32 mouse cellular contexts compared by ENCODE assay signal in genomic region chr7:99811661-99812060, GRCm38 (mm10). TPM values are rescaled to one million over a fixed set of nuclear protein-coding genes. Genes with fewer than 3 reads are reported as not detected.
DNase-seq lines count a peak whose midpoint lies in the region; ATAC-seq and TF ChIP-seq lines count a peak whose summit lies in the region.
"Had no signal": no experiment of that assay in that cellular context is flagged by ENCODE, and none has a peak within 500 bp of the region (broad histone marks: within the 10 kb centered on the region; RNA-seq: fewer than 3 reads in every experiment).

No protein-coding gene starts in this region.

- H3K4me3 ChIP-seq in intestine, embryonic 15.5 days (replicated peaks) = no peak overlapping the region
- H3K4me3 ChIP-seq in intestine, postnatal 0 days (ENCODE audit: low read depth, low read length) = no peak overlapping the region
- H3K4me3 ChIP-seq: embryonic facial prominence, embryonic 13.5 days; embryonic facial prominence, embryonic 15.5 days; erythroblast, embryonic 14.5 days; forebrain, embryonic 10.5 days; forebrain, embryonic 12.5 days; forebrain, embryonic 15.5 days had no signal

- H3K27ac ChIP-seq in intestine, embryonic 15.5 days = no peak overlapping the region
- no peak overlapping the region for H3K27ac ChIP-seq in intestine, postnatal 0 days (ENCODE audit: low read depth, low read length)
- H3K27ac ChIP-seq: embryonic facial prominence, embryonic 13.5 days; embryonic facial prominence, embryonic 15.5 days; forebrain, embryonic 10.5 days; forebrain, embryonic 12.5 days; forebrain, embryonic 15.5 days had no signal

- no peak overlapping the region for H3K9ac ChIP-seq in intestine, embryonic 15.5 days
- H3K9ac ChIP-seq in intestine, postnatal 0 days (ENCODE audit: low read depth, low read length) = no peak overlapping the region
- H3K9ac ChIP-seq: embryonic facial prominence, embryonic 13.5 days; embryonic facial prominence, embryonic 15.5 days; forebrain, embryonic 12.5 days; forebrain, embryonic 15.5 days; forebrain, postnatal 0 days had no signal

- intact Hi-C loops in heart, postnatal 25 days (cut with DNase I) = no loop called here

- no peak for TF ChIP-seq CTCF in intestine, postnatal 0 days (IDR thresholded peaks at IDR 0.05; ENCODE audit: low read depth)

- H3K4me1 ChIP-seq in intestine, embryonic 15.5 days (replicated peaks) = no peaks in the 10 kb centered on the region
- H3K4me1 ChIP-seq in intestine, postnatal 0 days (replicated peaks; ENCODE audit: control insufficient read depth, insufficient read depth, low read length) = no peaks in the 10 kb centered on the region
- H3K4me1 ChIP-seq: embryonic facial prominence, embryonic 13.5 days; embryonic facial prominence, embryonic 15.5 days; forebrain, embryonic 10.5 days; forebrain, embryonic 12.5 days; forebrain, embryonic 15.5 days had no signal

- DNase-seq in heart, adult 11 months = peak; percentile 8
- no peak for DNase-seq in heart, postnatal 25 days (ENCODE audit: low spot score)
- DNase-seq in adrenal gland, postnatal 14 days = no peak
- DNase-seq: adrenal gland, adult 8-10 months; adrenal gland, postnatal 25 days; B cell, adult 2 months; cerebellum, adult 11 months; cerebellum, adult 18-20 months; cerebellum, adult 8-10 months; cerebellum, adult 9-11 months; cerebellum, postnatal 14 days; cerebellum, postnatal 36 days; embryo, embryonic 11 days; forebrain, postnatal 0 days had no signal

- peak; percentile 45 for ATAC-seq in intestine, embryonic 15.5 days
- ATAC-seq in intestine, postnatal 0 days = peak; percentile 69
- ATAC-seq: activated CD4-positive, CD25-positive, alpha-beta regulatory T cell, adult 4 months; CD4-positive, CD25-positive, alpha-beta regulatory T cell, adult 4 months; forebrain, embryonic 15.5 days; forebrain, postnatal 0 days; Patski had no signal

- H3K4me2 ChIP-seq in intestine, embryonic 15.5 days (replicated peaks) = no peak overlapping the region
- no peak overlapping the region for H3K4me2 ChIP-seq in intestine, postnatal 0 days (replicated peaks; ENCODE audit: low read depth)
- H3K4me2 ChIP-seq: embryonic facial prominence, embryonic 13.5 days; embryonic facial prominence, embryonic 15.5 days; forebrain, embryonic 12.5 days; forebrain, embryonic 15.5 days had no signal

- no peaks in the 10 kb centered on the region for H3K9me3 ChIP-seq in intestine, embryonic 15.5 days
- H3K9me3 ChIP-seq in intestine, postnatal 0 days (ENCODE audit: control insufficient read depth) = no peaks in the 10 kb centered on the region
- H3K9me3 ChIP-seq: embryonic facial prominence, embryonic 13.5 days; embryonic facial prominence, embryonic 15.5 days; forebrain, embryonic 10.5 days; forebrain, embryonic 12.5 days; forebrain, embryonic 15.5 days; G1E had no signal

- whole genome bisulfite sequencing in intestine, embryonic 15.5 days = 67% methylated on average over 4 of the region's 4 CpGs
- WGBS in intestine, postnatal 0 days = 38% methylated on average over 4 of the region's 4 CpGs

- H3K27me3 ChIP-seq in intestine, embryonic 15.5 days (replicated peaks) = no peaks in the 10 kb centered on the region
- H3K27me3 ChIP-seq in intestine, postnatal 0 days (replicated peaks; ENCODE audit: control insufficient read depth, insufficient read depth, low read length) = no peaks in the 10 kb centered on the region
- H3K27me3 ChIP-seq: CH12.LX; embryonic facial prominence, embryonic 13.5 days; embryonic facial prominence, embryonic 15.5 days; forebrain, embryonic 12.5 days; forebrain, embryonic 15.5 days; Patski had no signal

- H3K36me3 ChIP-seq in intestine, embryonic 15.5 days = peaks cover 8% of the 10 kb centered on the region
- peaks cover 35% of the 10 kb centered on the region for H3K36me3 ChIP-seq in intestine, postnatal 0 days (ENCODE audit: control insufficient read depth, insufficient read depth)
- H3K36me3 ChIP-seq: forebrain, embryonic 12.5 days; forebrain, embryonic 15.5 days had no signal

RNA-seq across cellular contexts. Expression of gene Neu3, which starts 16.6 kb away (rescaled TPM):
- total RNA-seq in heart, postnatal 25 days (2021) = 1 to 10 TPM; 4.1 to 4.2 TPM
- polyA plus RNA-seq in intestine, embryonic 15.5 days (2015; fragmentation: Nextera tagmentation; extraction: Ambion mirVana) = 5.2 TPM in 2 replicates
- 2.5 TPM in 2 replicates for polyA plus RNA-seq in intestine, postnatal 0 days (2015; fragmentation: Nextera tagmentation; extraction: Ambion mirVana)
- total RNA-seq in adrenal gland, postnatal 14 days (2021) = 2.6 and 3.3 TPM in 2 replicates

RNA-seq across cellular contexts. Expression of gene Xrra1, which starts 47.3 kb away (rescaled TPM):
- total RNA-seq in heart, postnatal 25 days (2021) = not detected
- 0.10 and 0.11 TPM in 2 replicates for polyA plus RNA-seq in intestine, embryonic 15.5 days (2015; fragmentation: Nextera tagmentation; extraction: Ambion mirVana)
- polyA plus RNA-seq in intestine, postnatal 0 days (2015; fragmentation: Nextera tagmentation; extraction: Ambion mirVana) = 0.17 TPM in 1 of 2 replicates, not detected in the other
- total RNA-seq in adrenal gland, postnatal 14 days (2021) = 1.1 and 2.0 TPM in 2 replicates
- total RNA-seq: common myeloid progenitor, adult 5-6 weeks had no signal

RNA-seq across cellular contexts. Expression of gene Olfr521, which starts 48.4 kb away (rescaled TPM):
- not detected for total RNA-seq in heart, postnatal 25 days (2021)
- not detected in 2 replicates for polyA plus RNA-seq in intestine, embryonic 15.5 days (2015; fragmentation: Nextera tagmentation; extraction: Ambion mirVana)
- not detected in 2 replicates for polyA plus RNA-seq in intestine, postnatal 0 days (2015; fragmentation: Nextera tagmentation; extraction: Ambion mirVana)
- not detected in 2 replicates for total RNA-seq in adrenal gland, postnatal 14 days (2021)
- total RNA-seq: adrenal gland, adult 18-20 months; adrenal gland, adult 8-10 months; adrenal gland, postnatal 25 days; adrenal gland, postnatal 4 days; CH12.LX; common myeloid progenitor, adult 5-6 weeks; forebrain, postnatal 0 days had no signal
- polyA plus RNA-seq: activated CD4-positive, CD25-positive, alpha-beta regulatory T cell, adult 4 months; brain, embryonic 14.5 days; CD4-positive, CD25-positive, alpha-beta regulatory T cell, adult 4 months; embryonic facial prominence, embryonic 11.5 days; embryonic facial prominence, embryonic 13.5 days; embryonic facial prominence, embryonic 15.5 days; erythroblast, embryonic 14.5 days; forebrain, embryonic 10.5 days; forebrain, embryonic 12.5 days; forebrain, embryonic 15.5 days; forebrain, postnatal 0 days; G1E; Patski had no signal

RNA-seq across cellular contexts. Expression of gene Spcs2, which starts 51.6 kb away (rescaled TPM):
- total RNA-seq in heart, postnatal 25 days (2021) = 10 to 100 TPM; 46.3 to 47.2 TPM
- polyA plus RNA-seq in intestine, embryonic 15.5 days (2015; fragmentation: Nextera tagmentation; extraction: Ambion mirVana) = 387 and 427 TPM in 2 replicates
- polyA plus RNA-seq in intestine, postnatal 0 days (2015; fragmentation: Nextera tagmentation; extraction: Ambion mirVana) = 237 and 238 TPM in 2 replicates
- total RNA-seq in adrenal gland, postnatal 14 days (2021) = 129 and 145 TPM in 2 replicates
